13 mouse cellular contexts compared by ENCODE assay signal in genomic region chr5:4024727-4025126, GRCm38 (mm10).
DNase-seq lines count a peak whose midpoint lies in the region; ATAC-seq and TF ChIP-seq lines count a peak whose summit lies in the region.
"Had no signal": no experiment of that assay in that cellular context is flagged by ENCODE, and none has a peak within 500 bp of the region (broad histone marks: within the 10 kb centered on the region; RNA-seq: fewer than 3 reads in every experiment).

No protein-coding gene starts in this region.

- intact Hi-C loops in gastrocnemius, adult 2 months (cut with DNase I): no loop called here

- POLR2A ChIA-PET in Patski (lab: Charles Lee): interaction anchor here (0.5 kb wide), 1 partner anchor 1668 kb away, joined by 3 read pairs; no protein-coding TSS in a partner anchor

- CTCF ChIA-PET in Patski (lab: Charles Lee): interaction anchor here (1.2 to 5.2 kb wide), 3 partner anchors 9 to 31 kb away, joined by 3 to 18 read pairs (median 3); no protein-coding TSS in a partner anchor

- peak; percentile 59; the same call in 1 of the 2 replicates for ATAC-seq in kidney, embryonic 16.5 days (ENCODE audit: low FRiP score, low TSS enrichment)
- ATAC-seq in Patski: peak; percentile 23
- ATAC-seq in limb, embryonic 15.5 days (ENCODE audit: insufficient number of reproducible peaks, low FRiP score, low TSS enrichment, low read depth): no peak
- ATAC-seq in frontal cortex, adult (ENCODE audit: low TSS enrichment): no peak
- ATAC-seq: midbrain, embryonic 13.5 days had no signal

- peaks cover 5% of the 10 kb centered on the region for H3K36me3 ChIP-seq in kidney, embryonic 16.5 days (ENCODE audit: insufficient read depth, low read length)
- H3K36me3 ChIP-seq in kidney, adult 2 months (ENCODE audit: control insufficient read depth, insufficient read depth, low read length): no peaks in the 10 kb centered on the region
- H3K36me3 ChIP-seq in limb, embryonic 15.5 days: peaks cover 18% of the 10 kb centered on the region; the same call in 1 of the 2 replicates

- TF ChIP-seq CTCF in gastrocnemius, adult 2 months (IDR thresholded peaks at IDR 0.05): no peak
- no peak for TF ChIP-seq CTCF in kidney, adult 2 months (conservative IDR thresholded peaks at IDR 0.05; ENCODE audit: insufficient read depth, insufficient read length, low read depth, low read length)
- no peak for TF ChIP-seq CTCF in Patski (IDR thresholded peaks at IDR 0.05)

- peak overlapping the region; percentile 23; the same call in 1 of the 2 replicates for H3K4me2 ChIP-seq in kidney, embryonic 16.5 days (replicated peaks; ENCODE audit: low read depth, low read length)
- H3K4me2 ChIP-seq in limb, embryonic 15.5 days: peak overlapping the region; percentile 42; the same call in 1 of the 2 replicates
- H3K4me2 ChIP-seq: midbrain, embryonic 13.5 days had no signal

- no peaks in the 10 kb centered on the region for H3K9me3 ChIP-seq in kidney, embryonic 16.5 days (ENCODE audit: low read length)
- H3K9me3 ChIP-seq in limb, embryonic 15.5 days: no peaks in the 10 kb centered on the region
- H3K9me3 ChIP-seq: midbrain, embryonic 13.5 days had no signal

- peak overlapping the region; percentile 67 for H3K4me3 ChIP-seq in gastrocnemius, adult 2 months
- no peak overlapping the region for H3K4me3 ChIP-seq in kidney, embryonic 16.5 days (ENCODE audit: low read length)
- H3K4me3 ChIP-seq in kidney, adult 2 months (ENCODE audit: insufficient read depth, low read depth, low read length): no peak overlapping the region
- no peak overlapping the region; the same call in 1 of the 2 replicates for H3K4me3 ChIP-seq in limb, embryonic 15.5 days
- H3K4me3 ChIP-seq: midbrain, embryonic 13.5 days had no signal

- TF ChIP-seq POLR2A in kidney, adult 2 months (IDR thresholded peaks at IDR 0.05; ENCODE audit: low read depth, low read length): no peak

- peak overlapping the region; percentile 83 for H3K27ac ChIP-seq in gastrocnemius, adult 2 months
- H3K27ac ChIP-seq in kidney, embryonic 16.5 days (ENCODE audit: low read length): peak overlapping the region; percentile 47; the same call in 1 of the 2 replicates
- no peak overlapping the region; the same call in 1 of the 2 replicates for H3K27ac ChIP-seq in kidney, adult 2 months (ENCODE audit: insufficient read depth, low read depth, low read length)
- no peak overlapping the region for H3K27ac ChIP-seq in limb, embryonic 15.5 days
- H3K27ac ChIP-seq: macrophage; midbrain, embryonic 13.5 days had no signal

- H3K9ac ChIP-seq in kidney, embryonic 16.5 days (replicated peaks; ENCODE audit: low read length): no peak overlapping the region
- H3K9ac ChIP-seq in limb, embryonic 15.5 days: no peak overlapping the region
- H3K9ac ChIP-seq: midbrain, embryonic 13.5 days had no signal

- 28% methylated on average over 4 of the region's 4 CpGs for WGBS in kidney, embryonic 16.5 days
- 28% methylated on average over 4 of the region's 4 CpGs for WGBS in kidney, adult 2 months
- WGBS in limb, embryonic 15.5 days: 34% methylated on average over 4 of the region's 4 CpGs

- no peak for DNase-seq in gastrocnemius, adult 2 months
- no peak for DNase-seq in gastrocnemius, adult 18-20 months (ENCODE audit: low spot score)
- DNase-seq in kidney, adult 2 months: no peak
- DNase-seq in Patski (ENCODE audit: low read depth, low spot score): no peak
- no peak for DNase-seq in adrenal gland, postnatal 36 days
- DNase-seq: adrenal gland, adult 8-10 months; B cell, adult 2 months; cerebellum, adult 9-10 months had no signal

- peaks cover 11% of the 10 kb centered on the region for H3K4me1 ChIP-seq in kidney, embryonic 16.5 days (ENCODE audit: insufficient read depth, low read length)
- H3K4me1 ChIP-seq in kidney, adult 2 months (ENCODE audit: control insufficient read depth, insufficient read depth, low read length): peaks cover 12% of the 10 kb centered on the region; the same call in 1 of the 2 replicates
- peaks cover 6% of the 10 kb centered on the region; the same call in 1 of the 2 replicates for H3K4me1 ChIP-seq in limb, embryonic 15.5 days
- H3K4me1 ChIP-seq: midbrain, embryonic 13.5 days had no signal

- H3K27me3 ChIP-seq in kidney, embryonic 16.5 days (ENCODE audit: insufficient read depth, low read length): no peaks in the 10 kb centered on the region
- no peaks in the 10 kb centered on the region for H3K27me3 ChIP-seq in kidney, adult 2 months (replicated peaks; ENCODE audit: control insufficient read depth, insufficient read depth, low read length)
- no peaks in the 10 kb centered on the region for H3K27me3 ChIP-seq in Patski
- no peaks in the 10 kb centered on the region for H3K27me3 ChIP-seq in limb, embryonic 15.5 days
- H3K27me3 ChIP-seq: midbrain, embryonic 13.5 days had no signal

- in situ Hi-C loops in Patski (cut with MboI; ENCODE audit: low pct_unique_long_range_greater_than_20kb): no loop called here

Comparison
In these comparisons a context has a peak if more than half of its experiments do, and no peak if none do; other contexts are left out.
1. H3K27ac ChIP-seq: peak in gastrocnemius, adult 2 months (single experiment) and kidney, embryonic 16.5 days (single experiment); none in kidney, adult 2 months (single experiment) and limb, embryonic 15.5 days (single experiment).
2. ATAC-seq: peak in kidney, embryonic 16.5 days (single experiment) and Patski (single experiment); none in limb, embryonic 15.5 days (single experiment) and frontal cortex, adult (single experiment).